In the genomic region with DNA sequence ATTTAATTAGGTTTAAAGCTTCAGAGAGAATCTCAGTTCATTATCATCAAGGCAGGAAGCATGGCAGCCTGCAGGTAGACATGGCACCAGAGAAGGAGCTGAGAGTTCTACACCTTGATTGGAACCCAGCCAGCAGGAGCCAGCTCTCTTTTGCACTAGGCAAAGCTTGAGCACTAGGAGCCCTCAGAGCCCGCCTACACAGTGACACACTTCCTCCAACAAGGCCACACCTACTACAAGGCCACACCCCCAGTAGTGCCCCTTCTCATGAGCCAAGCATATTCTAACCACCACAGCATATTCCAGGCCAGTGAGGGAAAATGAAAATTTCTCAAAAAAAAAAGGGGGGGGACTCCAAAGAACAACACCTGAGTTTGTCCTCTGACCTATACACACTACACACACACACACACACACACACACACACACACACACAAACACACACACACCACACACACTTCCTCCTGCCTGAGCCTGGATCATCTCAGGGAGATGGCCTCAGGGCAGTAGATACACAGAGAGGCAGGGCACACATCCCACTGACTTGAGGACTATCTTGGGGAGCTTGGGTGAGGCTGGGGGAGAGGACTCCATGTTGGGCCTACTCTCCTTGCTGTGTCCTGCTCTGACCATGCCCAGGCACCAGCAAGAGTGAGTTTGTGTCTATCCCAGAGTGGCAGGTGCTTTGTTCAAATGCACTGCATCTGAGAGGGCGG, we compare ENCODE assay signal across 13 mouse cellular contexts. TPM values are rescaled to one million over a fixed set of nuclear protein-coding genes. Genes with fewer than 3 reads are reported as not detected.
DNase-seq lines count a peak whose midpoint lies in the region; ATAC-seq and TF ChIP-seq lines count a peak whose summit lies in the region.
"Had no signal": no experiment of that assay in that cellular context is flagged by ENCODE, and none has a peak within 500 bp of the region (broad histone marks: within the 10 kb centered on the region; RNA-seq: fewer than 3 reads in every experiment).

No protein-coding gene starts in this region.

- no peak overlapping the region for H3K4me2 ChIP-seq in intestine, embryonic 15.5 days (replicated peaks)
- H3K4me2 ChIP-seq: embryonic facial prominence, embryonic 15.5 days had no signal

- H3K27ac ChIP-seq in MEL (ENCODE audit: control insufficient read depth, low read depth, low read length): peak overlapping the region; percentile 100
- no peak overlapping the region for H3K27ac ChIP-seq in intestine, embryonic 15.5 days
- H3K27ac ChIP-seq: embryonic facial prominence, embryonic 15.5 days had no signal

- no peaks in the 10 kb centered on the region for H3K27me3 ChIP-seq in MEL (ENCODE audit: control insufficient read depth in 1 of 2, insufficient read depth in 2 of 2, low read length in 2 of 2)
- 0 out of 2 replicates have a peak, but pooled peaks cover 2% of the 10 kb centered on the region for H3K27me3 ChIP-seq in intestine, embryonic 15.5 days (replicated peaks)
- H3K27me3 ChIP-seq: embryonic facial prominence, embryonic 15.5 days had no signal

- 91% methylated on average over 2 of the region's 2 CpGs for WGBS in intestine, embryonic 15.5 days

- no peak overlapping the region for H3K4me3 ChIP-seq in MEL (ENCODE audit: control insufficient read depth in 1 of 2, insufficient read depth in 1 of 2, low read depth in 2 of 2, low read length in 2 of 2)
- no peak overlapping the region for H3K4me3 ChIP-seq in intestine, embryonic 15.5 days (replicated peaks)
- H3K4me3 ChIP-seq: embryonic facial prominence, embryonic 15.5 days had no signal

- TF ChIP-seq RAD21 in MEL (IDR thresholded peaks at IDR 0.05; ENCODE audit: low read depth, low read length): no peak

- peak overlapping the region; percentile 53 for H3K9ac ChIP-seq in MEL (ENCODE audit: control insufficient read depth, low read depth, low read length, poor library complexity, severe bottlenecking)
- no peak overlapping the region for H3K9ac ChIP-seq in intestine, embryonic 15.5 days
- H3K9ac ChIP-seq: embryonic facial prominence, embryonic 15.5 days had no signal

- no peak; a peak in 1 of 4 replicates for TF ChIP-seq EP300 in MEL (IDR thresholded peaks at IDR 0.05; ENCODE audit: low read depth in 1 of 2, low read length in 2 of 2)

- peak in 1 of 2 experiments; percentile 63; a peak in 2 of 4 replicates for TF ChIP-seq POLR2A in MEL (IDR thresholded peaks at IDR 0.05; ENCODE audit: control insufficient read depth in 1 of 2, insufficient read depth in 1 of 2, low read depth in 1 of 2, low read length in 2 of 2, poor library complexity in 1 of 2)

- no peaks in the 10 kb centered on the region for H3K9me3 ChIP-seq in MEL (replicated peaks; ENCODE audit: insufficient read depth, low read length)
- H3K9me3 ChIP-seq in intestine, embryonic 15.5 days: no peaks in the 10 kb centered on the region
- H3K9me3 ChIP-seq: embryonic facial prominence, embryonic 15.5 days had no signal

- peaks cover 3% of the 10 kb centered on the region; the same call in 1 of the 2 replicates for H3K79me2 ChIP-seq in MEL (ENCODE audit: control insufficient read depth, insufficient read depth, low read length, poor library complexity)

- peak; percentile 8 to 10 for DNase-seq in kidney, postnatal 4 days
- DNase-seq in kidney, adult 18-20 months: no peak
- DNase-seq in MEL (ENCODE audit: low read depth, low spot score): peak; percentile 93
- peak; percentile 47 to 50 for DNase-seq in cerebellum, postnatal 10 days
- DNase-seq in liver: peak; percentile 88
- no peak for DNase-seq in urinary bladder, adult 2 months (ENCODE audit: low spot score)
- DNase-seq in heart, adult 18-20 months: no peak
- DNase-seq: thymus, postnatal 25 days had no signal

- peaks cover 0 to 54% of the 10 kb centered on the region in 2 experiments; a peak in 2 of 4 replicates for H3K36me3 ChIP-seq in MEL (ENCODE audit: control insufficient read depth in 1 of 2, insufficient read depth in 2 of 2, low read length in 2 of 2)
- H3K36me3 ChIP-seq in intestine, embryonic 15.5 days: no peaks in the 10 kb centered on the region
- H3K36me3 ChIP-seq: embryonic facial prominence, embryonic 15.5 days had no signal

- H3K4me1 ChIP-seq in MEL (ENCODE audit: control insufficient read depth in 1 of 2, insufficient read depth in 2 of 2, low read length in 2 of 2): peaks cover 38 to 59% of the 10 kb centered on the region in 2 experiments
- H3K4me1 ChIP-seq in intestine, embryonic 15.5 days (replicated peaks): no peaks in the 10 kb centered on the region
- H3K4me1 ChIP-seq: embryonic facial prominence, embryonic 15.5 days had no signal

- no peak for TF ChIP-seq CTCF in MEL (IDR thresholded peaks at IDR 0.05 in 2 of 3, conservative IDR thresholded peaks at IDR 0.05 in 1 of 3; ENCODE audit: control insufficient read depth in 1 of 3, insufficient read depth in 1 of 3, low read depth in 2 of 3, low read length in 3 of 3, poor library complexity in 1 of 3, severe bottlenecking in 1 of 3)

- ATAC-seq in intestine, embryonic 15.5 days: no peak
- ATAC-seq: Patski had no signal

TF ChIP-seq in MEL, 35 proteins besides CTCF, POLR2A, EP300 and RAD21:
- 0 out of 2 replicates have a peak, but pooled peaks have one; percentile 10 for TF ChIP-seq ELF1 (IDR thresholded peaks at IDR 0.05; ENCODE audit: low read depth, low read length)
- peak; percentile 35; the same call in 1 of the 2 replicates for TF ChIP-seq ZMIZ1 (IDR thresholded peaks at IDR 0.05; ENCODE audit: low read depth, low read length)
- TF ChIP-seq NRF1 (IDR thresholded peaks at IDR 0.05; ENCODE audit: insufficient read depth, low read depth, low read length, poor library complexity, severe bottlenecking): 0 out of 2 replicates have a peak, but pooled peaks have one; percentile 32
- TF ChIP-seq CHD2 (IDR thresholded peaks at IDR 0.05; ENCODE audit: low read length): no peak
- TF ChIP-seq ETS1 (IDR thresholded peaks at IDR 0.05; ENCODE audit: low read depth, low read length): 0 out of 2 replicates have a peak, but pooled peaks have one; percentile 27
- no peak for TF ChIP-seq RCOR1 (IDR thresholded peaks at IDR 0.05; ENCODE audit: low read depth, low read length)
- no peak for TF ChIP-seq GATA1 (IDR thresholded peaks at IDR 0.05; ENCODE audit: low read depth, low read length)
- TF ChIP-seq TBP (IDR thresholded peaks at IDR 0.05; ENCODE audit: low read depth, low read length): peak; percentile 66
- TF ChIP-seq MYC (IDR thresholded peaks at IDR 0.05; ENCODE audit: low read depth, low read length): 0 out of 2 replicates have a peak, but pooled peaks have one; percentile 48
- peak; percentile 50 for TF ChIP-seq NELFE (IDR thresholded peaks at IDR 0.05; ENCODE audit: low read depth, low read length)
- TF ChIP-seq CHD1 (IDR thresholded peaks at IDR 0.05; ENCODE audit: low read depth, low read length): peak; percentile 79; the same call in 1 of the 2 replicates
- TF ChIP-seq MYB (IDR thresholded peaks at IDR 0.05; ENCODE audit: low read depth, low read length): no peak
- TF ChIP-seq TCF12 (IDR thresholded peaks at IDR 0.05; ENCODE audit: low read depth, low read length): peak; percentile 24; the same call in 1 of the 2 replicates
- TF ChIP-seq POLR2AphosphoS2 (IDR thresholded peaks at IDR 0.05; ENCODE audit: low read length): 0 out of 2 replicates have a peak, but pooled peaks have one; percentile 46
TF ChIP-seq in MEL: peak in this region for 10.

RNA-seq across cellular contexts. Expression of gene Fcnb, which starts 16.7 kb away (rescaled TPM):
- not detected in 2 replicates for total RNA-seq in MEL (2012; rRNA removed)
- polyA plus RNA-seq in MEL (2012; ENCODE audit: insufficient read depth in 1 of 2, insufficient read length in 2 of 2, low read depth in 1 of 2, low replicate concordance in 2 of 2, missing spikeins in 1 of 2): not detected
- not detected in 2 replicates for polyA plus RNA-seq in urinary bladder, adult 2 months (2012; rRNA removed)
- polyA plus RNA-seq in intestine, embryonic 15.5 days (2015; fragmentation: Nextera tagmentation; extraction: Ambion mirVana): 0.40 and 1.3 TPM in 2 replicates
- total RNA-seq in heart, adult 18-20 months (2021): not detected
- total RNA-seq: heart, postnatal 14 days; liver, adult 2 months had no signal
- polyA plus RNA-seq: liver, adult 2 months; Patski had no signal

Comparison
In these comparisons a context has a peak if more than half of its experiments do, and no peak if none do; other contexts are left out.
1. DNase-seq: peak in kidney, postnatal 4 days (2 of 2), MEL (single experiment), cerebellum, postnatal 10 days (2 of 2) and liver (single experiment); none in kidney, adult 18-20 months (single experiment), urinary bladder, adult 2 months (single experiment) and heart, adult 18-20 months (0 of 2).